Mouse (Mus musculus) MEL (cell line): Measurements from ENCODE around the gene Mrpl1.

ENCODE experiments used
- CHD2 ChIP-seq: IDR thresholded peaks from 2 replicates; pipeline ENCODE4 v1.6.1; 2011; ENCODE audit warnings: low read length, improper control_type of control experiment
- CTCF ChIP-seq, 3 experiments: IDR thresholded peaks in 2 of 3; conservative IDR thresholded peaks in 1 of 3; 2 replicates each; pipeline ENCODE4 v1.5.1; 2011 to 2012; ENCODE audit warnings: low read length in 3 of 3, low read depth in 2 of 3, mild to moderate bottlenecking in 2 of 3, improper control_type of control experiment in 1 of 3, inconsistent platforms in 1 of 3, mixed read lengths in 1 of 3, moderate library complexity in 1 of 3; ENCODE audit not compliant: control insufficient read depth in 1 of 3, insufficient read depth in 1 of 3, poor library complexity in 1 of 3, severe bottlenecking in 1 of 3
- ELF1 ChIP-seq: IDR thresholded peaks from 2 replicates; pipeline ENCODE4 v1.6.1; 2014; ENCODE audit warnings: low read depth, mild to moderate bottlenecking, inconsistent platforms, low read length, improper control_type of control experiment, moderate library complexity
- GATA1 ChIP-seq: IDR thresholded peaks from 2 replicates; pipeline ENCODE4 v1.6.1; 2011; ENCODE audit warnings: low read depth, low read length, improper control_type of control experiment
- MEF2A ChIP-seq: IDR thresholded peaks from 2 replicates; pipeline ENCODE4 v1.6.1; 2014; ENCODE audit warnings: low read depth, mild to moderate bottlenecking, inconsistent platforms, low read length, improper control_type of control experiment; ENCODE audit not compliant: poor library complexity, insufficient replicate concordance, severe bottlenecking; ENCODE audit errors: extremely low read depth
- POLR2A ChIP-seq, 2 experiments: IDR thresholded peaks; 2 replicates each; pipeline ENCODE4 v1.6.1; 2011 to 2012; ENCODE audit warnings: low read length in 2 of 2, mild to moderate bottlenecking in 2 of 2, control low read depth in 1 of 2, improper control_type of control experiment in 1 of 2, low read depth in 1 of 2, moderate library complexity in 1 of 2; ENCODE audit not compliant: control insufficient read depth in 1 of 2, insufficient read depth in 1 of 2, poor library complexity in 1 of 2
- RCOR1 ChIP-seq: IDR thresholded peaks from 2 replicates; pipeline ENCODE4 v1.6.1; 2012; ENCODE audit warnings: low read depth, mild to moderate bottlenecking, inconsistent platforms, low read length, improper control_type of control experiment
- UBTF ChIP-seq: IDR thresholded peaks from 2 replicates; pipeline ENCODE4 v1.6.1; 2012; ENCODE audit warnings: low read depth, mild to moderate bottlenecking, inconsistent platforms, low read length, improper control_type of control experiment, moderate library complexity, borderline replicate concordance; ENCODE audit not compliant: insufficient read depth
- USF2 ChIP-seq, 2 experiments: IDR thresholded peaks; 2 replicates each; pipeline ENCODE4 v1.6.1; 2011 to 2012; ENCODE audit warnings: improper control_type of control experiment in 2 of 2, low read length in 2 of 2, borderline replicate concordance in 1 of 2, inconsistent platforms in 1 of 2, low read depth in 1 of 2, mild to moderate bottlenecking in 1 of 2; ENCODE audit not compliant: insufficient read depth in 1 of 2

- TF ChIP-seq CHD2 (no peak), USF2 (IDR thresholded peaks at IDR 0.05; ENCODE audit: borderline replicate concordance in 1 of 2, insufficient read depth in 1 of 2, low read depth in 1 of 2, low read length in 2 of 2) (no peak), ELF1 (no peak), CTCF (IDR thresholded peaks at IDR 0.05 in 2 of 3, conservative IDR thresholded peaks at IDR 0.05 in 1 of 3; ENCODE audit: control insufficient read depth in 1 of 3, insufficient read depth in 1 of 3, low read depth in 2 of 3, low read length in 3 of 3, poor library complexity in 1 of 3, severe bottlenecking in 1 of 3) (no peak), GATA1 (no peak), UBTF (no peak), POLR2A (IDR thresholded peaks at IDR 0.05; ENCODE audit: control insufficient read depth in 1 of 2, insufficient read depth in 1 of 2, low read depth in 1 of 2, low read length in 2 of 2, poor library complexity in 1 of 2) (no peak), RCOR1 (no peak), MEF2A (no peak)
These were observed 44.7 kb downstream of the Mrpl1 start for GRCm38 (mm10) chr5:96253995-96254394.
